Mouse (Mus musculus): ENCODE results near the gene Eif3b. TPM values are rescaled to one million over a fixed set of nuclear protein-coding genes. Genes with fewer than 3 reads are reported as not detected.
"Not testable (repeated sequence)": the region's sequence is repeated elsewhere in the genome, so short reads cannot be mapped to it uniquely, and the experiment has no call there.

The Eif3b gene
- polyA plus RNA-seq, 1 experiment from 2014 or later: 84.0 TPM

DNA sequence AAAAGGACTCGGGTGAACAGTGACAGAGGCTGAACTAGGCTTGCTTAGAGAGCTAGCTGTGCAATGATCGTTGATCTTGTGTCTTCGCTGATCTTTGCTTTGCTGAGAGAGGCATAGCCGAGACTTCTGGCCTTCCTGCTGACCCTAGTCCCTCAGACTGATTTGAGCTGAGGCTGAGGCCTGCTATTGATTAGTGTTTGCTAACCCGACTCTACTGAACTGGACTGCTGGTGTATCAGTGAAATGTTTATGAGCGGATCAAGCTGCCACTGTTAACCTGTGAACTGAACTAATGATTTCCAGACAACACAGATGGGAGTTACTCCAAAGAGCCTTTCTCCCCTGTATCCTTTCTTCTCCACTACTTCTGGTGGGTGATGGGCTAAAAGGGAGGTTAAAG, 14.0 kb upstream of the Eif3b start:
- Histone ChIP-seq H3K9ac (no peak overlapping the region), H3K27me3 (no peaks in the 10 kb centered on the region)
- whole genome bisulfite sequencing: 90% methylated on average over 6 of the region's 6 CpGs

DNA sequence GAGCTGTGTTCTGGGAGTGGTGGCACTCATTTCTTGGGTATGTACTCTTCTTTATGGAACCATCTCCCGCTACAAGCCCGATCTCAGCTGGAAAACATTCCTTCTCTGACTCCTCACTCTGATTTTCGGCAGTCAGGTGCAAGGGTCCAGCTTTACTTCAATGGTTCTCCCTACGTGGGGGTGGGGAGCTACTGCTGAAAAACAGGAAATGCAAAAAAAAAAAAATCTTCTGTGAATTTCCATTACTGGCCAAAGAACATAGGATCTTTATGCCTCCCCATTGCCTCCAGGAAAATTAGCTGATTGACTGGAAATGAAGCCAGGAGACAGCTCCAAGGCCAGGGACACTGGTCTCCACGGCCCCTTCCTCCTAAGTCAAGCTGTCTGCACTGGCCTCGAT, 12.5 kb upstream of the Eif3b start:
- Histone ChIP-seq H3K9me3 (replicated peaks) (no peaks in the 10 kb centered on the region), H3K27me3 (no peaks in the 10 kb centered on the region), H3K4me3 (no peak overlapping the region), H3K4me2 (no peak overlapping the region), H3K9ac (no peak overlapping the region), H3K36me3 (ENCODE audit: poor library complexity, severe bottlenecking) (no peaks in the 10 kb centered on the region), H3K27ac (no peak overlapping the region), H3K4me1 (no peaks in the 10 kb centered on the region)
- no peak for ATAC-seq
- 84% methylated on average over 6 of the region's 6 CpGs for WGBS

More for the DNA sequence above, 14.0 kb upstream of the Eif3b start:
- Histone ChIP-seq H3K4me3 (no peak overlapping the region), H3K4me1 (no peaks in the 10 kb centered on the region), H3K27ac (no peak overlapping the region), H3K36me3 (ENCODE audit: poor library complexity, severe bottlenecking) (no peaks in the 10 kb centered on the region), H3K9me3 (replicated peaks) (no peaks in the 10 kb centered on the region), H3K4me2 (no peak overlapping the region)
- no peak for ATAC-seq

DNA sequence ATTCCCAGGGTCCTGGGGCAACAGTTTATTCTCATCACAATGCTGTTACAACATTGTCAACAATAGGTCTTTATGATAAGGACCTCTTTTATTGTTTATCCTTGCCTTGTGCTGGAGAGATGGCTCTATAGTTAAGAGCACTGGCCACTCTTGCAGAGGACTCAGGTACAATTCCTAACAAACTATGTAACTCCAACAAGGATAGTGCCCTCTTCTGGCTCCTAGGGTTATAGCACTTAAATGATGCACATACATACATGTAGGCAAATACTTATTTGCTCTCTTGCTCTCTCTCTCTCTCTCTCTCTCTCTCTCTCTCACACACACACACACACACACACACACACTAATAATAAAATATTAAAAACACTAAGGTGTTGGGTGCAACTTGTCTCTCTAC, 10.3 kb upstream of the Eif3b start:
- no peak overlapping the region for H3K9ac ChIP-seq
- no peaks in the 10 kb centered on the region for H3K4me1 ChIP-seq

DNA sequence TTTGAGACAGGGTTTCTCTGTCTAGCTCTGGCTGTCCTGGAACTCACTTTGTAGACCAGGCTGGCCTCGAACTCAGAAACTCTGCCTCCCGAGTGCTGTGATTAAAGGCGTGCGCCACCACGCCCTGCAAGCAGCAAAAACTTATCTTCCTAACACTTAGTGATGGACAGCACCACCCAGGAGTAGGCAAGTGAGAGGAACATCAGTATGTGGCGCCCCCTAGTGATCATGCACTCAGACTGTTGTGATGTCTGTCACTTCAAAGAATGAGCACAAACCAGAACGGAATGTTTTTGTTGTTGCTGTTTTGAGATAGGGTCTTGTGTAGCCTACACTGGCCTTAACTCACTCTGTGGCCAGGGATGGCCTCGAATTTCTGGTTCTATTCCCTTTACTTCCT, 7.8 kb upstream of the Eif3b start:
- H3K9me3 ChIP-seq (replicated peaks): no peaks in the 10 kb centered on the region
- WGBS: 45% methylated on average over 8 of the region's 8 CpGs
- H3K4me3 ChIP-seq: no peak overlapping the region
- no peaks in the 10 kb centered on the region for H3K36me3 ChIP-seq (ENCODE audit: poor library complexity, severe bottlenecking)
- H3K4me1 ChIP-seq: no peaks in the 10 kb centered on the region
- H3K27ac ChIP-seq: no peak overlapping the region
- H3K9ac ChIP-seq: no peak overlapping the region
- no peak overlapping the region for H3K4me2 ChIP-seq
- ATAC-seq: no peak
- H3K27me3 ChIP-seq: no peaks in the 10 kb centered on the region

More for the DNA sequence above, 10.3 kb upstream of the Eif3b start:
- Histone ChIP-seq H3K4me2 (no peak overlapping the region), H3K36me3 (ENCODE audit: poor library complexity, severe bottlenecking) (no peaks in the 10 kb centered on the region), H3K4me3 (no peak overlapping the region), H3K9me3 (replicated peaks) (no peaks in the 10 kb centered on the region), H3K27ac (no peak overlapping the region), H3K27me3 (no peaks in the 10 kb centered on the region)
- ATAC-seq: no peak

DNA sequence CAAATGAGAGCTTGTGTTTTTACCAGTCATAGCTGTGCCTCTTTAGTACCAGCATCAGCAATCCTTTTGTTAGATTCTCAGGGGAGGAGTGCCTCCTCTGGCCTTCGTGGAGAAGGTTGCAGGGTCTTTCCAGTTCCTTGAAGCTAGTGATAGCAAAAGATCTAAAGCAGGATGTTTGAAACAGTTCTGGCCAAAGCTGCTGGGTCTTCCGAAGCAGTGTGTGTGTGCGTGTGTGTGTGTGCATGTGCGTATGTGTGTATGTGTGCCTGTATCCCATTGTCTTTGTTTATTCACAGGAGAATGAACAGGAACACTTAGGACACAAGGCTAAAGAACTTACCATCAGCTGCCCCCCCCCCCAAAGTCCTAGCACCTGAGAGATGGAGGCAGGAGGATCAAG, 4.5 kb upstream of the Eif3b start:
- Histone ChIP-seq H3K9me3 (replicated peaks) (no peaks in the 10 kb centered on the region), H3K27ac (no peak overlapping the region), H3K27me3 (no peaks in the 10 kb centered on the region), H3K4me2 (no peak overlapping the region), H3K4me1 (no peaks in the 10 kb centered on the region), H3K9ac (no peak overlapping the region), H3K36me3 (ENCODE audit: poor library complexity, severe bottlenecking) (no peaks in the 10 kb centered on the region), H3K4me3 (no peak overlapping the region)
- WGBS: 65% methylated on average over 4 of the region's 4 CpGs
- ATAC-seq: no peak

DNA sequence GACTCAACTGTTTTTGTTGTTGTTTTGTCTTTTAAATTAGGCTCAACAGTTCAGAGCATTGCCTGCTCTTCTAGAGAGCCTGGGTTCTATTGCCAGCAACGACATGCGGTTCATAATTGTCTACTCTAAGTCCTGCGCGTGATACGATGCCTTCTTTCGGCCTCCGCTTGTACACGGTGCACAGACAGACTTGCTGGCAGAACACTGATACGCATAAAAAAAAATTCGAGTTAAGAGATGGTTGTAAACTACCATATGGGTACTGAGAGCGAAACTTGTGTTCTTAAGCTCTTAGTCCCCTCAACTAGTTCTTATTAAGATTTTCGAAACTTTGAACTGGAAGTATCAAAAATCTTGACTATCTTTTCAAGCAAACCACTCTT, 1.0 kb upstream of the Eif3b start:
- Histone ChIP-seq H3K27ac (peak overlapping the region; percentile 87), H3K36me3 (ENCODE audit: poor library complexity, severe bottlenecking) (peaks cover 11% of the 10 kb centered on the region), H3K4me2 (peak overlapping the region; percentile 93), H3K9me3 (replicated peaks) (no peaks in the 10 kb centered on the region), H3K9ac (peak overlapping the region; percentile 97), H3K27me3 (no peaks in the 10 kb centered on the region), H3K4me1 (peaks cover 25% of the 10 kb centered on the region), H3K4me3 (peak overlapping the region; percentile 96)
- WGBS: under 1% methylated on average over 12 of the region's 12 CpGs
- ATAC-seq: peak; percentile 9

DNA sequence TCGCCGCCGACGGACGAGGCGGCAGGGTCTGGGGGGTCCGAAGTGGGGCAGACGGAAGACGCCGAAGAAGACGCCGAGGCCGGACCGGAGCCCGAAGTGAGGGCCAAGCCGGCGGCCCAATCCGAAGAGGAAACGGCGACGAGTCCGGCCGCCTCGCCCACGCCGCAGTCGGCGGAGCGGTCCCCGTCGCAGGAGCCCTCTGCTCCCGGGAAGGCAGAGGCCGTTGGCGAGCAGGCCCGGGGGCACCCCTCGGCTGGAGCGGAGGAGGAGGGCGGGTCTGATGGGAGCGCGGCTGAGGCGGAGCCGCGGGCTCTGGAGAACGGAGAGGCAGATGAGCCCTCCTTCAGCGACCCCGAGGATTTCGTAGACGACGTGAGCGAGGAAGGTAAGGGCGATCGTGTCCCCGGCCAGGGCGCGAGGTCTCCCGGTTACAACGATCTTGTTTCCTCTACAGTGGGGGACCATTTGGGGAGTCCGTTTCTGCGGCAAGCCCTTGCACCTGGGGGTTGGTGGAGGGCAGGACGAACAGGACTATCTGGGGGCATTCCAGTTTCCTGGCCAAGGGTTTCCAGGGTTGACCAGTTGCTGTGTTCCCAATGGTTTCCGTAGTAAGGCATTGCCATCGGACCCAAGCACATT, 433 bp downstream of the Eif3b start:
- Histone ChIP-seq H3K4me2 (peak overlapping the region; percentile 93), H3K27me3 (no peaks in the 10 kb centered on the region), H3K36me3 (ENCODE audit: poor library complexity, severe bottlenecking) (peaks cover 22% of the 10 kb centered on the region), H3K4me3 (peak overlapping the region; percentile 96), H3K27ac (peak overlapping the region; percentile 48), H3K4me1 (peaks cover 25% of the 10 kb centered on the region), H3K9ac (peak overlapping the region; percentile 97), H3K9me3 (replicated peaks) (no peaks in the 10 kb centered on the region)
- WGBS: under 1% methylated on average over 61 of the region's 62 CpGs
- peak; percentile 48 for ATAC-seq

DNA sequence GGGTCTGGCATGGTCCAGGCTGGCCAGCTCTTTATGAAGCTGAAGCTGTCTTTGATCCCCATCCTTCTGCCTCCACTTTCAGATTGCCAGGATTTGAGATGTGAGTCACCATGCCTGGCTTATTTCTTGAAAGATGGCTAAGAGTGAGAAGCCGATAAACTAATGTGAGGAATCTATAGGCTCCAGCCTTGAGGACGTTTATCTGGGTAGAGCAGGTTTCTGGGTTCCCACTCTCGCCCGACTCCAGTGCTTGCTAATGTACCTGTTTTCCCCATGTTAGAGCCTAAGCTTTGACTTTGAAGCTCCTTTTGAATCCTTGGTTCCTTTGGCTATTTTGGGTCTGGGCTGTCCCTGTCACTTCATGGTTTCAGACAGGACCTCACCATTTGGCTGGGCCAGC, 1.5 kb downstream of the Eif3b start:
- Histone ChIP-seq H3K4me2 (peak overlapping the region; percentile 93), H3K27ac (no peak overlapping the region), H3K36me3 (ENCODE audit: poor library complexity, severe bottlenecking) (peaks cover 25% of the 10 kb centered on the region), H3K9me3 (replicated peaks) (no peaks in the 10 kb centered on the region), H3K4me1 (peaks cover 25% of the 10 kb centered on the region), H3K4me3 (peak overlapping the region; percentile 96), H3K9ac (peak overlapping the region; percentile 97), H3K27me3 (no peaks in the 10 kb centered on the region)
- WGBS: 78% methylated on average over 4 of the region's 4 CpGs
- no peak for ATAC-seq

DNA sequence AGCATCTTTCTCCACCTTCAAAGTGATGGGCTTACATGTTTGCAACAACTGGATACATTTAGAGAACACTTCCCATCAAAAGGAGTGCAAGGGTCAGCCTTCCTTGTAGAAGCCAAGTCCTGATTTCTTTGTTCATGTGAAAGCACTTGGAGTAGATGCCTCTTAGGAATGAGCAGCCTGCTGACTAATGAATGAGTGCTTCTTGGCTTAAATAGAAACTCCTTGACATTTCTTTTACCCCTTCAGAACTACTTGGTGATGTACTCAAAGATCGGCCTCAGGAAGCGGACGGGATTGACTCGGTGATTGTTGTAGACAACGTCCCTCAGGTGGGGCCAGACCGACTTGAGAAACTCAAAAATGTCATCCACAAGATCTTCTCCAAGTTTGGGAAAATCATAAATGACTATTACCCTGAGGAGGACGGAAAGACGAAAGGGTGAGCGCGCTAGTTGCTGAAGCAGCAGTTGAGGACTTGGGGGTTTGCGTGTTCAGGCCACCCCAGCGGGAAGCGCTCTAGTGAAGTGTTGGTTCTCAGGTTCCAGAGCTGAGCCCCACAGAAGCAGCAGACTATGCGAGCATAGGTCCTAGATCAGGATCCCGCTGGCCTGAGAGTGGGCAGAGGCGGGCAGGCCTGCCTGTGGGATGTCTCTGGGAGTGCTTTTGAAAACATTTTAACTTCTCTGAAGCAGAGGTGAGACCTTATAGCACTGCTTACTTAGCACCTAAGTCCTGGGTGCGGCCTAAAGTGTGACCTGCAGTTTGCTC, 6.1 kb downstream of the Eif3b start:
- no peak overlapping the region for H3K27ac ChIP-seq
- no peak overlapping the region for H3K4me2 ChIP-seq
- H3K36me3 ChIP-seq (ENCODE audit: poor library complexity, severe bottlenecking): peaks cover 70% of the 10 kb centered on the region
- H3K4me3 ChIP-seq: no peak overlapping the region
- no peak for ATAC-seq
- H3K9me3 ChIP-seq (replicated peaks): no peaks in the 10 kb centered on the region
- no peaks in the 10 kb centered on the region for H3K27me3 ChIP-seq
- H3K9ac ChIP-seq: no peak overlapping the region
- 95% methylated on average over 17 of the region's 17 CpGs for WGBS
- H3K4me1 ChIP-seq: peaks cover 20% of the 10 kb centered on the region

DNA sequence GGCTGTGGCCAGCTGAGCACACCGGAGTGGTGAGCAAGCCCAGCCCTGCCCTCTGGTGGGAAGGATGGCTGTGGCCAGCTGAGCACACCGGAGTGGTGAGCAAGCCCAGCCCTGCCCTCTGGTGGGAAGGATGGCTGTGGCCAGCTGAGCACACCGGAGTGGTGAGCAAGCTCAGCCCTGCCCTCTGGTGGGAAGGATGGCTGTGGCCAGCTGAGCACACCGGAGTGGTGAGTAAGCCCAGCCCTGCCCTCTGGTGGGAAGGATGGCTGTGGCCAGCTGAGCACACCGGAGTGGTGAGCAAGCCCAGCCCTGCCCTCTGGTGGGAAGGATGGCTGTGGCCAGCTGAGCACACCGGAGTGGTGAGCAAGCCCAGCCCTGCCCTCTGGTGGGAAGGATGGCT, 20.0 kb downstream of the Eif3b start:
- not testable (repeated sequence) for H3K4me2 ChIP-seq; ATAC-seq; H3K4me1 ChIP-seq; H3K4me3 ChIP-seq; H3K9me3 ChIP-seq (replicated peaks); H3K27ac ChIP-seq; H3K9ac ChIP-seq; H3K27me3 ChIP-seq
- WGBS: 89% methylated on average over 3 of the region's 6 CpGs
- H3K36me3 ChIP-seq (ENCODE audit: poor library complexity, severe bottlenecking): peaks cover 90% of the 10 kb centered on the region

DNA sequence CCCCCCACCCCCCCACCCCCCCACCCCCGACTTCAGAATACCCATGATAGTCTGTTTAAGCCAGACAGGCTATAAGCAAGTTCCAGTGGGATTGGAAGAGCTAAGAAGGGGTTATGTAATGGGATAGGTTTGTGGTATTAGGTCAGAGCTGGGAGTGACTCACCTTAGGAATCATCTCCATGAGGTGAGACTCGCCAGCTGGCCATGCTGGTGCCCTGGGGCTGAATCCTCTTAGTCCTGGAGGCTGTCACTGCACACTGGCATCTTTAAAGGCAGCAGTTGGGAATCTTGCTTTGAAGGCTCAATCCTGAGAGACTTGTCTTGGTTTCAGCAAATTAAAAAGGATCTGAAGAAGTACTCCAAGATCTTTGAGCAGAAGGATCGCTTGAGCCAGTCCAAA, 22.3 kb downstream of the Eif3b start:
- WGBS: 95% methylated on average over 2 of the region's 3 CpGs
- no peak overlapping the region for H3K27ac ChIP-seq
- H3K9me3 ChIP-seq (replicated peaks): no peaks in the 10 kb centered on the region
- H3K9ac ChIP-seq: no peak overlapping the region
- ATAC-seq: no peak
- H3K4me2 ChIP-seq: no peak overlapping the region
- no peak overlapping the region for H3K4me3 ChIP-seq
- H3K27me3 ChIP-seq: no peaks in the 10 kb centered on the region
- H3K36me3 ChIP-seq (ENCODE audit: poor library complexity, severe bottlenecking): peaks cover 84% of the 10 kb centered on the region
- H3K4me1 ChIP-seq: no peaks in the 10 kb centered on the region

DNA sequence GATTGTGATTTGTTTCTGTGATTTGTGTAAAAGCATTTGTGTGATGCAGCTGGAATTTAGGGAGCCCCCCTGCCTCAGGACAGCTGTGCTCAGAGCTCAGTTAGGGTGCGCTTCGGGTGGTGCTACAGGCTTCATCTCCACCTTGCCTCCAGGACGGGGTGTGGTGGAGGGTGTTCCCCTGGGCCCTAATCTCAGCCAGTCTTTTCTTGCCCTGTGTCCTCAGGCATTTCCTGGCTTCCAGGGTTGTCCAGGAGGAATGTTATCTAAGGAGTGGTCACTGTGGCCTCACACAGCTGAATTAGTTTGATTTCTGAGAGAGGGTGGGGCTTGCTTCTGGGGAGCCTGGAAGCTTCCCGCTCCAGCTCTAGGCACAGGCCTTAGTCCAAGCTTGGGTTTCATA, 24.9 kb downstream of the Eif3b start:
- H3K4me1 ChIP-seq: no peaks in the 10 kb centered on the region
- H3K27me3 ChIP-seq: no peaks in the 10 kb centered on the region
- no peak overlapping the region for H3K4me2 ChIP-seq
- no peaks in the 10 kb centered on the region for H3K9me3 ChIP-seq (replicated peaks)
- 92% methylated on average over 4 of the region's 4 CpGs for WGBS
- no peak for ATAC-seq
- H3K4me3 ChIP-seq: no peak overlapping the region
- H3K27ac ChIP-seq: no peak overlapping the region
- no peak overlapping the region for H3K9ac ChIP-seq
- peaks cover 62% of the 10 kb centered on the region for H3K36me3 ChIP-seq (ENCODE audit: poor library complexity, severe bottlenecking)

DNA sequence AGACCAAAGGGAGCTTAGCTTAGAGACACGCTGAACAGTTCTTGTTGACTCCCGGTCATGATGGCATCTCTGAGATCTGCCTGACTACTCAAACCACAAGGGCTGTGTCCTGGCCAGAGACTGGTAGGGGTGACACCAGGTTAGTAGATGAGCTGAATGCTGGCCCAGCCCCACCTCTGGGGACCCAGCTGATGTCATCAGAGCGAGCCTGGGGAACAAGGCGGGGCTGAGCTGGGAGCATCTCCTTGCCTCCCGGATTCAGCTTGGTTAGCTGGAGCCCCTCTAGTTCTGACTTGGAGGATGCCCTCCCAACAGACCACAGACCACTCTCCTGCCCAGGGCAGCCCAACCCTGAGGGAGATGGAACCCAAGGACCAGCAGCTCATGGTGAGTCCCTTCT, 26.2 kb downstream of the Eif3b start, which contains the start of gene Gm4869:
Gm4869 (plus strand) TSS at position 301 of the 400 bp plus-strand sequence.
- WGBS: 89% methylated on average over 5 of the region's 5 CpGs
- ATAC-seq: no peak
- Histone ChIP-seq H3K27me3 (no peaks in the 10 kb centered on the region), H3K4me3 (no peak within 1 kb of the TSS), H3K36me3 (ENCODE audit: poor library complexity, severe bottlenecking) (peaks cover 53% of the 10 kb centered on the region), H3K9ac (no peak within 1 kb of the TSS), H3K4me1 (no peaks in the 10 kb centered on the region), H3K9me3 (replicated peaks) (no peaks in the 10 kb centered on the region), H3K27ac (no peak within 1 kb of the TSS), H3K4me2 (no peak within 1 kb of the TSS)

All from forebrain, embryonic 13.5 days (tissue).